Mouse (Mus musculus) midbrain, embryonic 15.5 days (tissue): ENCODE data around the gene Idh3a. TPM values are rescaled to one million over a fixed set of nuclear protein-coding genes. Genes with fewer than 3 reads are reported as not detected.

Source experiments
- ATAC-seq: fragments of 200-750 bp; cut with Nextera tagmentation; replicated peaks from 2 replicates; pipeline ENCODE4 v1.8.0; 2017; ENCODE audit warnings: moderate TSS enrichment
- H3K27ac ChIP-seq: fragments of 300-500 bp; sonication (generic); 2 replicates; pipeline ENCODE4 v1.5.1; 2015; ENCODE audit warnings: mild to moderate bottlenecking, inconsistent platforms
- H3K27me3 ChIP-seq: fragments of 300-500 bp; sonication (generic); replicated peaks from 2 replicates; pipeline ENCODE4 v1.6.1; 2015; ENCODE audit warnings: inconsistent platforms
- H3K36me3 ChIP-seq: fragments of 300-500 bp; sonication (generic); replicated peaks from 2 replicates; pipeline ENCODE4 v1.6.1; 2015; ENCODE audit warnings: inconsistent platforms
- H3K4me1 ChIP-seq: fragments of 300-500 bp; sonication (generic); 2 replicates; pipeline ENCODE4 v1.6.1; 2015; ENCODE audit warnings: inconsistent platforms
- H3K4me2 ChIP-seq: fragments of 300-500 bp; sonication (generic); 2 replicates; pipeline ENCODE4 v1.6.1; 2015; ENCODE audit warnings: inconsistent platforms, mild to moderate bottlenecking, moderate library complexity
- H3K4me3 ChIP-seq: fragments of 300-500 bp; sonication (generic); 2 replicates; pipeline ENCODE4 v1.5.1; 2015; ENCODE audit warnings: mild to moderate bottlenecking, inconsistent platforms
- H3K9ac ChIP-seq: fragments of 300-500 bp; sonication (generic); 2 replicates; pipeline ENCODE4 v1.6.1; 2015; ENCODE audit warnings: mild to moderate bottlenecking, inconsistent platforms
- H3K9me3 ChIP-seq: fragments of 300-500 bp; sonication (generic); 2 replicates; pipeline ENCODE4 v1.6.1; 2016; ENCODE audit warnings: inconsistent platforms
- WGBS: fragments of 180-500 bp; shearing (Covaris S2); methylation state at CpG from one replicate; pipeline ENCODE4 v1.1.7; 2015; ENCODE audit warnings: mixed read lengths; 5-methylcytosine and 5-hydroxymethylcytosine counted together
- polyA plus RNA-seq: library from polyadenylated mRNA; unstranded; fragments of >200 nt; fragmentation: Nextera tagmentation; extraction: Ambion mirVana; gene quantifications from 2 replicates; pipeline ENCODE4 v1.2.1, GENCODE M21; 2015

The Idh3a gene
- polyA plus RNA-seq, 1 experiment from 2014 or later, result 132 TPM

DNA sequence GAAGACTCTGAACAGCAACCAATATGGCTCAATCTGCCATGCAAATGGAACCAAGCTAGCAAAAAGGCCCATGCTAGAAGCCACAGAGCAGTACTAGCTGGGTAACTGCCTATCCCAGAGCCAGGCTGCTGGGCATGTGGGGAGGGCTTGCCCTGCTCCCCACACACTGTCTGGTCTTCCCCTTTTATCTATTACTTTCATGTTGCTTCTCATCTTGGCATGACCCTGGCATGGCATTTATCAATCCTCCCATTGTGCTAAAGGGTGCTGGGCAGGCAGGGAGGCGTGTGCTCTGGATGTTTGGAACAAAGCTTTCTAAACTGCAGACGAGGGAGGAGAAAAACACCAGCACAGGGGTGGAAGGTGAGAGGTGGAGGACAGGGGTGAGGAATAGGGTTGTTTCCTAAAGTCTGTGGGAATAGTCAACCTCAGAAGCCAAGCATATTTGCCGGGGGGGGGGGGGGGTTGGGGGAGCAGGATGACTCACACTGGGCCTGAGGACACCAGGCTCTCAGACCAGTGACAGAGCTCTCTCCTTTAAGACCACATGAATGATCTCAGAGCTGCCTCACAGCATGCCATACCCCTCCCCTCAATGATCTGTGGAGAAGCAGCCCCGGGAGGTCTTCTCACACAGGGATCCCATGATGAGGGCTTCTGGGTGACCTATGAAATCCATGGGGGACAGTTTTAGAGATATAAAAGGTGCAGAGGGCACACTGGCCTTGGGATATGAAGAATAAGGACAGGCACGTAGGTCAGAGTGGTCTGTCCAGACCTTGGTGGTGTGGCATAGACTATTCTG lies 51.6 kb downstream of the Idh3a start:
- no peak for ATAC-seq
- H3K9ac ChIP-seq, result no peak overlapping the region
- H3K9me3 ChIP-seq, result no peaks in the 10 kb centered on the region
- no peaks in the 10 kb centered on the region for H3K4me1 ChIP-seq
- no peaks in the 10 kb centered on the region for H3K36me3 ChIP-seq
- H3K4me3 ChIP-seq, result no peak overlapping the region
- WGBS, result 57% methylated on average over 5 of the region's 5 CpGs
- H3K27ac ChIP-seq, result no peak overlapping the region
- H3K4me2 ChIP-seq, result no peak overlapping the region
- no peaks in the 10 kb centered on the region for H3K27me3 ChIP-seq

DNA sequence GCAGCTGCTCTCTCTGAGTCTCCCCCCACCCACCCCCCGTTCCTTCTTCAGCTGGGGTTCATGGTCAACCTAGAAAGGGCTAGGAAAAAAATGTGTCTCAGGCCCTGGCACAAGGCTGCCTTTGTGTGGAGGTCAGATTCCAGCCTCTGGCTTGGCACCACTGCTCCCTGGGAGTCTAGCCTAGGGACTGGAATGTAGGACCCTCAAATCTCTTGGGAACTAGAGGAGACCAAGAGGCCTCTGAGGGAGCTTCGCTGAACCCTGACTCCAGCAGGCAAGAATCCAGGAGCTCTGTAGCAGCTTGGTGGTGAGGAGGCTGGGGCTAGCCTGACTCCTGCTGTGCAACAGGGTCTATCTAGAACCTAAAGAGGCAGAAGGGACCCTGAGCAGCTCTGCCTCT lies 53.1 kb downstream of the Idh3a start:
- WGBS, result 75% methylated on average over 2 of the region's 2 CpGs

DNA sequence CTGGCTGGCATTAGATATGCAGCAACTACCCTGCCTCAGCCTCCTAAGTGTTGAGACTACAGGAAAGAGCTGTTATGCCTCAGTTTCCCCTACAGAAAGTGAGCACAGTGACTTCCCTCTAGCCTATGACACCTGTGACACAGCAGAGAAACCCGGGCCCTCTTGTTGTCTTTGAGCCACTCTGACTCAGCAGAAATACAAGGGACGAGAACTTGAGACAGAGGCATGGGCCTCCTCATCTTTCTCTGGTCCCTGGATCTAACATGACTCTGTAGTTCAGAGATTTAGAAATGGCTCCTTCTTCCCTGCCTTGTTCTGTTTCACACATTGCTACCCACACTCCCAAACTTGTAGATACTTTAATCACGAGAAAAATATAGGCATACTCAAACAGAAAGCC lies 55.4 kb downstream of the Idh3a start:
- ATAC-seq, result no peak
- no peak overlapping the region for H3K4me2 ChIP-seq
- H3K9me3 ChIP-seq, result no peaks in the 10 kb centered on the region
- H3K27ac ChIP-seq, result no peak overlapping the region
- H3K27me3 ChIP-seq, result no peaks in the 10 kb centered on the region
- no peaks in the 10 kb centered on the region for H3K4me1 ChIP-seq
- no peaks in the 10 kb centered on the region for H3K36me3 ChIP-seq
- no peak overlapping the region for H3K4me3 ChIP-seq
- H3K9ac ChIP-seq, result no peak overlapping the region
- 84% methylated on average over 3 of the region's 3 CpGs for WGBS

More for the DNA sequence above, 53.1 kb downstream of the Idh3a start:
- Histone ChIP-seq H3K4me3 (no peak overlapping the region), H3K4me2 (no peak overlapping the region), H3K27ac (no peak overlapping the region), H3K4me1 (no peaks in the 10 kb centered on the region), H3K9me3 (no peaks in the 10 kb centered on the region), H3K9ac (no peak overlapping the region), H3K36me3 (no peaks in the 10 kb centered on the region), H3K27me3 (no peaks in the 10 kb centered on the region)
- ATAC-seq, result no peak

DNA sequence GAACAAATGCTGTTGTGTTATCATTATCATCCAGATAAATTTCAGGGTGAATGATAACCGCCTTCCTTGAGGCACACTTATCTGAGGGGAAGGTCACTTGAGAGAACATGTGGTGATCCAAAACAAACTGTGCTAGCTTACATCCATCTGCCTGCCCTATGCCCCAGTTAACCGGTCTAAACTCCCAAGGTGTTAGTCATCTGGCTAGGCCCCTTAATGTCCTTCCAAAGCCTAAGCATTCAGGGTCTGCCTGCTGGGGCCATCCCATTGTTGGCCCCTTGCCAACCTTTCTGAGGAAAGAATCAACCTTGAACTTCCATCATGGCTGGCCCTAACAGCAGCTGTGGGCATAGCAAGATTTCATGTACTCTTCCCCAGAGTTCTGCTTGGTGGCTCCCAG lies 56.0 kb downstream of the Idh3a start:
- WGBS, result 83% methylated on average over 2 of the region's 2 CpGs

DNA sequence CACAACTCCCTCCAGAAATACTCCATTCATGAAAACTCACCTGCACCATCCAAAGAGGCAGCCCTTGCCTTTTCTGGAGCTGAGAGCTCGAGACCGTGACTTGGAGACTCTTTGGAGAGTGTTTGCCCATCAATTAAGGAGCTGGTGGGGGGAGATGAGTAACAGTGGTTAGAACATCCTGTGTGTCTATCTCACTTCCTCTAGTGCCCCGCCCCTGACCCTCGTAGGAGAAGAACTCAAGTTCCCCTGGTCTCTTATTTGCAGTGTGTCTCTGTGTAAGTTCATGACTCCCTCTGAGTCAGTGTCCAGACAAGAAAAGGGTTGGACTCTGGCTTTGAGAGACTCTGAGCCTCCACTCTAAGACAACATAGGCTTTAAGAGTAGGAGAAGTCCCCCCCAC lies 56.4 kb downstream of the Idh3a start:
- Histone ChIP-seq H3K9me3 (no peaks in the 10 kb centered on the region), H3K27me3 (no peaks in the 10 kb centered on the region), H3K4me1 (no peaks in the 10 kb centered on the region), H3K36me3 (no peaks in the 10 kb centered on the region), H3K4me3 (no peak overlapping the region), H3K4me2 (no peak overlapping the region), H3K27ac (no peak overlapping the region), H3K9ac (no peak overlapping the region)
- 84% methylated on average over 4 of the region's 4 CpGs for WGBS
- no peak for ATAC-seq

More for the DNA sequence above, 56.0 kb downstream of the Idh3a start:
- no peak overlapping the region for H3K4me2 ChIP-seq
- no peaks in the 10 kb centered on the region for H3K27me3 ChIP-seq
- H3K27ac ChIP-seq, result no peak overlapping the region
- no peaks in the 10 kb centered on the region for H3K4me1 ChIP-seq
- H3K4me3 ChIP-seq, result no peak overlapping the region
- no peaks in the 10 kb centered on the region for H3K9me3 ChIP-seq
- no peak overlapping the region for H3K9ac ChIP-seq
- no peaks in the 10 kb centered on the region for H3K36me3 ChIP-seq
- ATAC-seq, result no peak

DNA sequence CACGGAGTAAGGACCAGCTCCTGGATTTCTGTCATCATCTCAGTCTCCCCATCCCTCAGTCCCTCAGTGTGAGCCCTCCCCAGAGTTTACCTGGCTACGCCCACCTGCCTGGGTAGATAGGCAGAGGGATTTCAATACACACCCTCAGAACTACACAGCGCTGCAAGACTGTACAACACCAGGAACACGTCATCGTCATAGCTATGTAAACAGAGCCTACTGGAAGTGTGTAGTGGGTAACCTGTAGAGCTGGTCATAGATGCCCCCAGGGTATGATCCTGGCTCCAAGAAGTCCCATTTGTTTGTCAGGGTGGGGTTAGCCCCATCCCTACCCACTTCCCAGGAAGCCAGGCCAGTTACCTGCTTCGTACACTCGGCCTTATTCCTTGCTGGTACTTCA lies 57.0 kb downstream of the Idh3a start:
- 95% methylated on average over 7 of the region's 7 CpGs for WGBS
- Histone ChIP-seq H3K9me3 (no peaks in the 10 kb centered on the region), H3K4me3 (no peak overlapping the region), H3K9ac (no peak overlapping the region), H3K36me3 (no peaks in the 10 kb centered on the region), H3K27me3 (no peaks in the 10 kb centered on the region), H3K4me2 (no peak overlapping the region), H3K4me1 (no peaks in the 10 kb centered on the region), H3K27ac (no peak overlapping the region)
- no peak for ATAC-seq

DNA sequence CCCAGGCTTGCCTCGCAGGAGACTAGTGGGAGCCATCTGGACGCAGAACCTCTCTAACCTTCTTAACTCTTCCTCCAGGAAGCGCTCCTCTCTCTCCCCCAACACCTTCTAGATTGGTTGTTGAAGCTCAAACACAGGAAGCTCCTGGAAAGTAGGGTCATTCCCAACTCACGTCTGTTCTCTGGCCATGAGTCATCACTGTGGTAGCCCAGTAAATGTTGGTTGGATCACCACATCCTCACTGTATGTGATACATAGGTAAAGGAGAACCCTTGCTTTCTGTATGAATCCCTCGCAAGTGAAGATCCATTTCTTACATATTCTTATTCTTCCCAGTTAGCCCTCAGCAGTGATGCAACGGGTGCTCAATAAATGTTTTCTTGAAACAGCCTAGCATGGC lies 59.4 kb downstream of the Idh3a start:
- no peaks in the 10 kb centered on the region for H3K27me3 ChIP-seq
- no peak overlapping the region for H3K4me2 ChIP-seq
- H3K4me1 ChIP-seq, result no peaks in the 10 kb centered on the region
- H3K36me3 ChIP-seq, result no peaks in the 10 kb centered on the region
- H3K4me3 ChIP-seq, result no peak overlapping the region
- no peak overlapping the region for H3K27ac ChIP-seq
- 89% methylated on average over 6 of the region's 6 CpGs for WGBS
- no peak overlapping the region for H3K9ac ChIP-seq
- ATAC-seq, result no peak
- no peaks in the 10 kb centered on the region for H3K9me3 ChIP-seq

DNA sequence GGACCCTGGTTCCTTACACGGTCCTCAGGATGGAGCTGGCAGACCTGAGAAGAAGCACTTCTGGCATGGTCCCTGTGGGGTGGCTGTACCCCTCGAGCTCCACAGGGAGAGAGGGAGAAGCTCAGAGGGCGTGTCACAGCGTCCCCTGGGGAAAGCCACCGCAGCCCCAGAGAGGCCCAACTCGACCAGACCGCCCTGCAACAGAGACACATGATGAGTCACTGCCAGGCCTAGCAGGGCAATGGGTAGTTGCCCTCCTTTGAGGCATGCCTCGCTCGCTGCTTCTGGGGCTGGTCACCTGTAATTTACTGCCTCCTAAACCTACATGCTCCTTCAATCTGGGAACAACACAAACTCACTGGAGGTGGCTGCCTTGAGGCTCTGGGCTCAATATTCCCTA lies 60.1 kb downstream of the Idh3a start:
- ATAC-seq, result no peak
- Histone ChIP-seq H3K27me3 (no peaks in the 10 kb centered on the region), H3K27ac (no peak overlapping the region), H3K9ac (no peak overlapping the region), H3K4me1 (no peaks in the 10 kb centered on the region), H3K4me2 (no peak overlapping the region), H3K4me3 (no peak overlapping the region), H3K9me3 (no peaks in the 10 kb centered on the region), H3K36me3 (no peaks in the 10 kb centered on the region)
- 88% methylated on average over 9 of the region's 9 CpGs for WGBS

DNA sequence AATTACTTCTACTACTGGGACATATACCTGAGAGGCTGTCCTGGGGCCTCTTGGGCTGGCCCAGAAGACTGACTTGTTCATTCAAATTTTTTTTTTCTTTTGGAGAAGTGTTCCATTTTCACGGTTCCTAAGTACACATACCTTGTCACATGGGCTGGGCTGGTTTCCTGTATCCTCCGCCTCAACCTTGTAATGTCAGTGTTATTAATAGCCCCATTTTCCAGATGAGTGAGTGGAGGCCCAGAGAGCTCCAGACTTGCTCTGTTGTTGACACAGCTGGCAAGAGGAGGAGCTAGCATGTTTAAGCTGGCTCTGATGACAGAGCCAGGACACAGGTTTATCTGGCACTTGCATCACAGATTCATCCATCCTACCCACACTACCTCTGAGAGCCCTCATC lies 61.3 kb downstream of the Idh3a start:
- no peak for ATAC-seq
- Histone ChIP-seq H3K4me3 (no peak overlapping the region), H3K36me3 (no peaks in the 10 kb centered on the region), H3K27me3 (no peaks in the 10 kb centered on the region), H3K4me2 (no peak overlapping the region), H3K4me1 (no peaks in the 10 kb centered on the region), H3K27ac (no peak overlapping the region), H3K9me3 (no peaks in the 10 kb centered on the region), H3K9ac (no peak overlapping the region)
- 93% methylated on average over 2 of the region's 2 CpGs for WGBS

DNA sequence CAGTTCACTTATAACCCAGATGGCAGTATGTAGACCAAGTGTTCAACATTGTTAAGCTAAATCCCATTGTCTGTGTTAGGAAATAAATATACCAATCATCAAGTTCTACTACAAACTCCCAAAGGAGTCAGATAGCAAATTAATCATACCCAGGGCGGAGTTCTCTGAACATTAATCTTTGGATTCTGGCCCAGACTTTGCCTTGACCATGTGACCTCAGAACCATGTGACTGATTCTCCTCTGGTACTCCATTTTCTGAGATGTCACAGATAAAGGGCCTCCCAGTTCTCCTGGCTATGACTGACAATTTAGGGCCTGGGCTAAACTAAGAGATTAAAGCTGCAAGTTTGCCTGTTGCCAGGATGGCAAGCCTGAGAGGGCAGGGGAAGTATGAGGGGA lies 63.2 kb downstream of the Idh3a start:
- H3K27me3 ChIP-seq, result no peaks in the 10 kb centered on the region
- H3K27ac ChIP-seq, result no peak overlapping the region
- no peaks in the 10 kb centered on the region for H3K36me3 ChIP-seq
- WGBS, result 86% methylated on average over 1 of the region's 1 CpGs
- no peak overlapping the region for H3K9ac ChIP-seq
- no peak for ATAC-seq
- H3K4me1 ChIP-seq, result no peaks in the 10 kb centered on the region
- H3K9me3 ChIP-seq, result no peaks in the 10 kb centered on the region
- no peak overlapping the region for H3K4me3 ChIP-seq
- H3K4me2 ChIP-seq, result no peak overlapping the region

DNA sequence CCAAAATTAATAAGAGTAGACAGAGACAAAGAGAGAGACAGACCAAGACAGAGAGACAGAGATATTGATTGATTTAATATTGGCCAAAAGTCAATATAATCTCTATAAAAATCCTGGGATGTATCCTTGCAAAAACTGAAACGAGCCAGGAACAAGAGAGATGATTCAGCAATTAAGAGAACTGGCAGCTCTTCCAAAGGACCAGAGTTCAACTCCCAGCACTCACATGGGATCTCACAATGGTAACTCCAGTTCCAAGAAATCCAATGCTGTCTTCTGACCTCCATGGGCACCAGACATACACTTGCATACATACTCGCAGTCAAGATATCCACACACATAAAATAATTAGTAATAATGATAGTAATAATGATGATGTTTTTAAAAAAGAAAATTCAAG lies 66.6 kb downstream of the Idh3a start:
- no peak for ATAC-seq

More for the DNA sequence above, 66.6 kb downstream of the Idh3a start:
- Histone ChIP-seq H3K27me3 (no peaks in the 10 kb centered on the region), H3K4me3 (no peak overlapping the region), H3K9me3 (no peaks in the 10 kb centered on the region), H3K4me1 (no peaks in the 10 kb centered on the region), H3K9ac (no peak overlapping the region), H3K4me2 (no peak overlapping the region), H3K36me3 (no peaks in the 10 kb centered on the region), H3K27ac (no peak overlapping the region)
- WGBS, result 78% methylated on average over 2 of the region's 2 CpGs
